Mouse (Mus musculus): ENCODE measurements around the gene Ncoa1.

Ncoa1 gene

DNA sequence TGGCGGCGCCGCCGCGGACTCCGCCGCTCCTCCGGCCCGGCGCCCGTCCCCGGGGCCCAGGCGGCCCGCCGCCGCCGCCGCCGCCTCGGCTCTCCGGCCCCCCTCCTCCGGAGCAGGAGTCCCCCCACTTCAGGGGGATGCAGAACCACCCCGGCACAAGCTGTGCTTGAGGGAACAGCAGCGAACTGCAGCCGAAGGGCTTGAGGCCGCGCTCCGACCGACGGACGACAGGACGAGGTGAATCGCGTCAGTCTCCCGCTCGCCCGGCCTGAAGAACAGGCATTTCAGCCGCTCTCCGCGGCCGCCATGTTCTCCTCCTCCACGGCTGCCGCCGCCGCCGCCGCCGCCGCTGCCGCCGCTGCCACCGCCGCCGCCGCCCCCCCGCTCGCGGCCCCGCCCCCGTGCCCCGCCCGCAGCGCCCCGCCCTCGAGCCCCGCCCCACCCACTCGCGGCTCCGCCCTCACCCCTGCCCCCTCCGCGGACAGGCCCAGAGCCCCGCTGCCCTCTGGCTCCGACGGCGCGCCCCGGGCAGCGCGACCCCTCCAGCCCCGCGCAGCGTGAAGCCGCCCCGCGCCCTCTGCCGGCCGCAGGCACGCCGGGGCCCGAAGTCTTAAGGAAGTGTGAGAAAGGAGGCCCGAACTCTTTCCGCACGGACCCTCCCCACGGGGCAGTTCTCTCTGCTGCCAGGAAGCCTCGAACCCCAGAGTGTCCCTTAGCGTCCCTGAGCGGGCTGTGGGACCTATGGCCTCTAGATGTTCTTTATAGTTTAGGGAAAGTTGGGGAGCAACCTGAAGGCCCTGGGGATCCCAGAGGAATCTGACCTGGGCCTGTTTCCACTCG lies at the start of gene Ncoa1:
Gene Ncoa1 (minus strand): TSS at position 351 of the 840 bp plus-strand sequence.
- DNase-seq (ENCODE audit: low read depth, low spot score) = no peak

DNA sequence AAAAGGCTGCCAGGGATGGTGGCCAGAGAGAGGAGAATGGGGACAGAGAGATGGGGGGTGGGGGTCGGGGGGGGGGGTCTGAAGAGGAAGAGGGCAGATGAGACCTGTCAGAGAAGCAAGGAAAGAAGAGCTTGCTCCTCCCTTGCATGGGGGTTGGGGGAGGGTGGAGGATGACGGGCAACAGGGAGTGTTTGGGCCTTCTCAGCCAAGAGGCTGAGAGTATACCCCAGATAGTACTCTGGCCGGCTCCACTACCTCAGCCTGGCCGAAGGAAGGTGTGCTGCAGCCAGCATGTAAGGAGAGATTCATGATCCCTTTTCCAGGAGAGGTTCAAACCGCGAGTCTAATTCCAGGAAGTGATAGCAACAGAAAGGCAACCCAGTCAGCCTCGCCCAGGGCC lies 47.6 kb upstream of the Ncoa1 start:
- no peak for DNase-seq (ENCODE audit: low read depth, low spot score)

GRCm38 (mm10) chr12:4523688-4524298 lies 46.8 kb upstream of the Ncoa1 start:
- DNase-seq (ENCODE audit: low read depth, low spot score) = no peak

- DNase-seq (ENCODE audit: low read depth, low spot score) = no peak
Observed at GRCm38 (mm10) chr12:4523208-4523607, 46.2 kb upstream of the Ncoa1 start.

DNA sequence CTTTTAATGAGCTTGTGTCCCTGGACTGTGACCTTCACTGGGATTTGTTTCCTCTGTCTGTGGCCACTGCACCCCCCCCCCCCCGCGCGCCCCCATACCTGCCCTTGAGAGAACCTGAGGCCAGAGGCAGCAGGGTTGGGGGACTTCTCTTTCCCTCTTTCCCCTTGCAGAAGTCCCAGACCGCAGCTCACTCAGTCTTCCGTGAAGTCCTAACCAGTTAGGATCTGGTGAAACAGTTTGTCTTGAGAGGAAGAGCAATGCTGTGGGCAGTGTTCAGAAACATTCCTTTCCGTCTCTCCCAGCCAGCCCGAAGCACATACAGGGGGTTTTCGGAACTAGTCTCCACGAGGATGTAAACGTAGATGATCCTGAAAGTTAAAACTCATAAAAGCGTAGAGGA lies 42.0 kb upstream of the Ncoa1 start:
- no peak for DNase-seq (ENCODE audit: low read depth, low spot score)

DNA sequence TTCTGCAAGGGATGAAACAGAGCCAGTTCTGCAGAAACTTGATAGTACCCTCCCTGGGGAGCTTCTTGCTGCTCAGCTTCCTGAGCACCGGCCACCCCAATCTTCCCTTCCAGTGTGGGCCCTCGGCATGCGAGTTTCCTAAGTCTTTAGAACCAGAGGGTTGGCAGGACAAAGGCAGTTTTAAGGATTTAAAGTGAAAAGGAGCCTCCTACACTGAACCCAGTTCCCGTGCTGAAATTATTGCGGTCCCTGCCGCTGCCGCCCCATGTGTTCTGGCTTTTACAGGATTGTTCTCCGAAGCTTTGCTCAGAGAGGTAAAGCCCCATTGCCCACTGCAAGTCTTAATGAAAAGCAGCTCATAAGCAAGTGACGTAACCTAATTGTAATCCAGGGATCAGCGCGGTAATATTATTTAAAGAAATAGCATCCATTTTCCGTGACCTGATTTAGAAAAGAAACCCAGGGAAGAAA lies 32.6 kb upstream of the Ncoa1 start:
- no peak for DNase-seq (ENCODE audit: low read depth, low spot score)

DNA sequence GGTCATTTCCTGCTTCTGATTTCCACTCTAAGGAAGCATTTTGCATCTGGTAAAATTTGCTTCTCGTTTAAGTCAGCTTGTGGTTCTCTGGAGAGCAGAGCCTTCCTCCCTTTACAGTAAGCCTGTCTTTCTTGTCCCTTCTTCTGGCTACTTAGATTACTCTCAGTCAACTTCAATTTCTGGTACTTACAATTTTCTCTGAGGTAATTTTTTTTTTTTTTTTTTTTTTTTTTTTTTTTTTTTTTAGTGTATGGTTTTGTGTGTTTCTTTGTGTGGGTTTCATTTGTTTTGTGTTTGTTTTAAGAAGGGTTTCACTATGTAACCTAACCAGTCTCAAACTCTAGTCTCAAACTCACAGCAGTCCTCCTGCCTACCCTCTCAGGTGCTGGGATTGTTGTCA lies 31.2 kb upstream of the Ncoa1 start:
- DNase-seq (ENCODE audit: low read depth, low spot score) = no peak

- no peak for DNase-seq (ENCODE audit: low read depth, low spot score)
Observed at GRCm38 (mm10) chr12:4507461-4507860, 30.5 kb upstream of the Ncoa1 start.

GRCm38 (mm10) chr12:4506810-4507430 lies 29.9 kb upstream of the Ncoa1 start:
- no peak for DNase-seq (ENCODE audit: low read depth, low spot score)

DNA sequence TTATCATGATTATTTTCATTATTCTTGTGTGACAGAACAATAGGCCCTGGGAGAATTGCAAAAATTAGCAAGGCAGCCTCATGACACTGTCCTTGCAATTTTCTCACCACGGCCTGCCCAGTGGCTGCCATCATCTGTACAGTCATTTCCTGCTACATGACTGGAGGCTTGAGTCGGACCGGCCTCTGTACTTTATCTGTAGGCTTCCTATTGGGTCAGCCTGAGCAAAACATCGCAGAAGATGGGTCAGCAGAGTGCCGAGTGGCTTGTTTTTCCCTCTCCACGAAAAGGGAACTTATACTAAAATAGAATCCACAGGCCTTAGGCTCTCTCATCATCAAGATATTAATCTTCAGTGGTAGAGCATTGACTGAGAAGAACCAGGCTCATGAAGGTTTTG lies 28.3 kb upstream of the Ncoa1 start:
- no peak for DNase-seq (ENCODE audit: low read depth, low spot score)

GRCm38 (mm10) chr12:4503673-4504326 lies 26.8 kb upstream of the Ncoa1 start:
- no peak for DNase-seq (ENCODE audit: low read depth, low spot score)

GRCm38 (mm10) chr12:4501916-4502315 lies 24.9 kb upstream of the Ncoa1 start:
- DNase-seq (ENCODE audit: low read depth, low spot score) = no peak

DNA sequence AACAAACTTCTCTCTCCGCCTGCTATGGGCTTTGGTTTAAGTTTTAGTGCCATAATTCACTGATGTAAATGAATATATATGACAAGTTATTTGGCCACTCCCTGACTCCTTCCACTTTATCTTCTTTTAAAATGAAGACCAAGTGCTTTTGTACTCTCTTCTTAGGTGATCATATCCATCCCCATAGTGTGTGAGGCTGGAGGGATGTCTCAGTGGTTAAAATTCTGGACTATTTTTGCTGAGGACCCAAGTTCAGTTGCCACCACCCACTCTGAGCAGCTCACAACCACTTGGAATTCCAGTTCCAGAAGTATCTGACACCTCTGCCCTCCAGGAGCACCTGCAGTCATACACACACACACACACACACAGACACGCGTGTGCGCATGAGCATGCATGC lies 23.5 kb upstream of the Ncoa1 start:
- no peak for DNase-seq (ENCODE audit: low read depth, low spot score)

DNA sequence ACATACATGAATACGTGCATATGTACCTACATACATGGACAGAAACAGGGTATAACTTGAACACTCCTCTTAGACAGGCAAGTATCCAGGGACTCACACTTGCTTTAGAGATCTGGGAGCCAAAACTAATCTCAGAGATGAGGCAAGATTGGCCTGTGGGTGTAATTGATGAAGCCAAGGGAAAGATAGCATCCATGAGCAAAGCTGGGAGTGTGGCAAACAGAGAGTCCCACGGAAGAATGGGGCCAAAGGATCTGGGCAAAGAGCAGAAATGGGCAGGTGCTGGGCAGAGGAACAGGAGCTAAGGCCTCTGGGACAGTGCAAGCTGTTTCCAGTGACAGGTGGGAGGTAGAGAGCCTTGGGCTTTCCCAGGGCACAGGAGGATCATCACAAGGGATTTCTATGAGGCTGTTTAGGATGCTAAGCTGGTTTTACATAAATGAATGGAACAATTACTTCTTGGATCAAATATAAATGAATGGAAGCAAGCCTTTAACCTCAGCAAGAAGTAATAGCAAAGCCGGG lies 22.7 kb upstream of the Ncoa1 start:
- DNase-seq (ENCODE audit: low read depth, low spot score) = no peak

DNA sequence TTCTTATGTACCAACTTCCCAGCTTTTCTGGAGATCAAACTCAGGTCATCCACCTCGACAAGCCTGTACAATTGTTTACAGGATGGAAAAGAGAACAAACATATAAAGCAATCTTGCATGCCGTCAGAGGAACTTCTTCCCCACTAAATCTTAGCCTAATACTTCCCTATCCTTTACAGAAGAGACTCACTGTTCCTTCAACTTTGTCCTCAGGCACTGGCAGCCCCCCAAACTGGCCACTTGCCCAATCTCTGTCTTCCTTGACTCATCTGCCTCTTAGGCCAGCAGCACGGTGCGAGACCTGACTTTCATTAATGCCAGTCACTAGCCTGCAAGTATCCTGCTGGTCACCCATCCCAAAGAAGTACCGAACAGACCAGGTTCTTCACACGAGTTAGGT lies 11.4 kb upstream of the Ncoa1 start:
- no peak for DNase-seq (ENCODE audit: low read depth, low spot score)

DNA sequence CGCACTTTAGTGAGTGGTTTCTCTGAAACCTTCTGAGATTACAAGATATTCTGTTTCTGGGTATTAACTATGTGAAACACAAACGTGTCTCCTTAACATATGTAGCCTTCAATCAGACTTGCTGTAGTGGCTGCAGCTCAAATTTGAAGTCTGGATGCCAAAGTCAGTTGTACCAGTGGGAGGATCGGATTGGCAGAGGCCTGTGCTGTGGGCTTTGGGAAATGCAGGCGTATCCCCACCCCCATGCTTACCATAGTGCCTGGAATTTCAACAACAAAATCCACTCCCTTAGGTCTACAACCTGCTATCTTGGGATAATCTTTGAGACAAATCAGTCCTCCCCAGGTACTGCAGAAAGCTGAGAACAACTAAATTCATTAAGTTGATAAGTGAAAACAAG lies 6.4 kb upstream of the Ncoa1 start:
- DNase-seq (ENCODE audit: low read depth, low spot score) = no peak

- DNase-seq (ENCODE audit: low read depth, low spot score) = no peak
Observed at GRCm38 (mm10) chr12:4481687-4482086, 4.7 kb upstream of the Ncoa1 start.

- DNase-seq (ENCODE audit: low read depth, low spot score) = no peak
Observed at GRCm38 (mm10) chr12:4480250-4480649, 3.3 kb upstream of the Ncoa1 start.

GRCm38 (mm10) chr12:4479171-4479881 lies 2.3 kb upstream of the Ncoa1 start:
- DNase-seq (ENCODE audit: low read depth, low spot score) = no peak

- no peak for DNase-seq (ENCODE audit: low read depth, low spot score)
Observed at GRCm38 (mm10) chr12:4477941-4478795, 1.2 kb upstream of the Ncoa1 start.
